Mouse (Mus musculus): ENCODE data around the gene Tmem25. TPM values are rescaled to one million over a fixed set of nuclear protein-coding genes. Genes with fewer than 3 reads are reported as not detected.

Tmem25 gene
- polyA plus RNA-seq, 1 experiment from 2014 or later = 7.5 TPM

DNA sequence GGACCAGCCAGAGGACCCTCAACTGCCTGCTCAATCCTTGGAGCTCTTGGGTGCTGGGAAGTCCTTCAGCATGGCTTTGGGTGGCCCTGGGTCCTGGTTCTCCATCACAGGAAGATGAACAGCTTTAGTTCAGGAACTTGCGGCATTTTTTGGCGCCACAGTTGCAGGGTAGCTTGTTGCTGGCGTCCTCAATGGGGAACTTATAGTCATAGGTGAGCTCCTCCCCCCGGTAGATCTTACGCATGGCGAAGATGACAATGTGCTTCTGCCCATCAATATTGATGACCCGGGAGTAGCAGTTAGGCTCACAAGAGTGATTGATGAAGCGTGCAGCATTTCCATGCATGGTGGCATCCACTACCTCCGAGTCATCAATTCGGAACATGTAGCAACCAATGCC lies 8.7 kb upstream of the Tmem25 start:
- H3K9me3 ChIP-seq = no peaks in the 10 kb centered on the region
- no peak overlapping the region for H3K27ac ChIP-seq (replicated peaks)
- no peak overlapping the region for H3K9ac ChIP-seq (replicated peaks)
- ATAC-seq (replicated peaks) = no peak
- H3K27me3 ChIP-seq = no peaks in the 10 kb centered on the region
- WGBS = 94% methylated on average over 10 of the region's 10 CpGs
- H3K4me2 ChIP-seq (replicated peaks) = no peak overlapping the region
- H3K4me3 ChIP-seq = no peak overlapping the region
- no peaks in the 10 kb centered on the region for H3K4me1 ChIP-seq
- H3K36me3 ChIP-seq = peaks cover 82% of the 10 kb centered on the region

GRCm38 (mm10) chr9:44807141-44807540 lies 8.0 kb upstream of the Tmem25 start:
- no peaks in the 10 kb centered on the region for H3K9me3 ChIP-seq
- H3K27ac ChIP-seq (replicated peaks) = no peak overlapping the region
- WGBS = 71% methylated on average over 5 of the region's 5 CpGs
- no peaks in the 10 kb centered on the region for H3K27me3 ChIP-seq
- H3K4me1 ChIP-seq = no peaks in the 10 kb centered on the region
- no peak overlapping the region for H3K4me3 ChIP-seq
- H3K4me2 ChIP-seq (replicated peaks) = no peak overlapping the region
- H3K36me3 ChIP-seq = peaks cover 76% of the 10 kb centered on the region
- ATAC-seq (replicated peaks) = no peak
- H3K9ac ChIP-seq (replicated peaks) = no peak overlapping the region

DNA sequence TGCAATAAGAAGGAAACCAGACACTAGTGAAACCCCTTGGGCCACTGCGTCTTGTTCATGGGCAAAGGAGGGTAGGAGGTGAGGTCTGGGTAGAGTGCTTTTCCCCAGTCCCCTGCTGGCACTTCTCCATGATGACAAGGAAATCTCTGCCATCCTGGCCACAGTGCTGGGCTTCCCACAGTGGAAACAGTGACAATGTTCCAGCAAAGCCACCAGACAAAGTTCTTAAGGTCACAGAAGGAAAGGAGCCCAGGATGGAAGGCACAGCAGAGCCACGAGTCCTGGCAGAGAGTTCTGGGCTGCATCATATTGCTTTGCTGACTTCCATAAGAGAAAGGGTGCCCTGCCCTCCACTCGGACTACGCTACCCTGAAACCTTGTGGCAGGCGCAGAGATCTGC lies 6.4 kb upstream of the Tmem25 start:
- H3K27ac ChIP-seq (replicated peaks) = no peak overlapping the region
- WGBS = 89% methylated on average over 5 of the region's 5 CpGs
- H3K4me1 ChIP-seq = no peaks in the 10 kb centered on the region
- ATAC-seq (replicated peaks) = no peak
- no peaks in the 10 kb centered on the region for H3K27me3 ChIP-seq
- H3K9ac ChIP-seq (replicated peaks) = no peak overlapping the region
- no peaks in the 10 kb centered on the region for H3K9me3 ChIP-seq
- H3K4me3 ChIP-seq = no peak overlapping the region
- peaks cover 60% of the 10 kb centered on the region for H3K36me3 ChIP-seq
- H3K4me2 ChIP-seq (replicated peaks) = no peak overlapping the region

DNA sequence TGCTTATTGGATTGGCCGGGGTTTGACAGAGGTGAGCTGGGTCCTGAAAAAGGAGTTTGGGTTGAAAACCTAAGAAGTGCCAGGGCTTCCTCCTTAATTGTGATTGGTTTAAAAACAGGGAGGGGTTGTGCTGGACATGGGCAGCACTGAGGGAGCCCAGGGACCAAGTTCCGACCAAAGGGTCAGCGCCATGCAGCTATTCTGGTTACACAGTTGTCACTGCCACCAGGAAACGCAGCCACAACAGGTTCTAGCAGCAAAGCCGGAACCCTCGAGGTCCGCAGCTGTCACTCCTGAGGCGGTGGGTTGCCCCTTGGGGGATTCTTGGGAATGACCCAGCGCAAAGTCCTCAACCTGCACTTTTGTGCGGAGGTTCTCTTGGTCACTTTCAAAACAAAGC lies 5.6 kb upstream of the Tmem25 start:
- no peak overlapping the region for H3K9ac ChIP-seq (replicated peaks)
- no peak overlapping the region for H3K27ac ChIP-seq (replicated peaks)
- H3K4me2 ChIP-seq (replicated peaks) = no peak overlapping the region
- no peaks in the 10 kb centered on the region for H3K9me3 ChIP-seq
- no peak overlapping the region for H3K4me3 ChIP-seq
- H3K27me3 ChIP-seq = no peaks in the 10 kb centered on the region
- ATAC-seq (replicated peaks) = no peak
- H3K36me3 ChIP-seq = peaks cover 51% of the 10 kb centered on the region
- peaks cover 6% of the 10 kb centered on the region for H3K4me1 ChIP-seq
- whole genome bisulfite sequencing = 89% methylated on average over 10 of the region's 10 CpGs

GRCm38 (mm10) chr9:44802808-44803450 lies 3.8 kb upstream of the Tmem25 start, which contains the start of gene Ttc36:
Gene Ttc36 (minus strand): TSS chr9:44803072.
- 74% methylated on average over 4 of the region's 4 CpGs for WGBS
- no peak for ATAC-seq (replicated peaks)

DNA sequence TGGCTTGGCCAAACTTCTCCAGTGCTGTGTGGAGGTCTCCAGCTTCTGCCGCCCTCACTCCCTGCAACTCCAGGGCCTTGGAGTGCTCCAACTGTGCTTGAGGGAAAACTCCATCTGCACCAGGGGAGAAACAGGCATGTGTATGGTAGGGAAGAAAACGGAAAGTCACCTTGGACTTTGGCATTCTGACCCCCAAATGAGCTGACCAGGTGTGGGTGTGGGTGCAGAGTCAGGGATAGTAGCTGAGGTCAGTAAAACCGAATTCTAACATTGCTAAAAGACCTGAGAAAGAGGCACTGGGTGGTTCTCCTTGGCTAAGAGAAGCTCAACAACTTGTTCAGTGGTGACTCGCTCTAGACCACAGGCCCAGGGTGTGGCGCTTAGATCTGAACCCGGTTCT lies 2.6 kb upstream of the Tmem25 start:
- Histone ChIP-seq H3K4me3 (no peak overlapping the region), H3K9me3 (no peaks in the 10 kb centered on the region), H3K27ac (replicated peaks) (no peak overlapping the region), H3K27me3 (no peaks in the 10 kb centered on the region), H3K36me3 (peaks cover 21% of the 10 kb centered on the region), H3K4me1 (peaks cover 20% of the 10 kb centered on the region), H3K4me2 (replicated peaks) (no peak overlapping the region), H3K9ac (replicated peaks) (no peak overlapping the region)
- no peak for ATAC-seq (replicated peaks)
- WGBS = 82% methylated on average over 6 of the region's 6 CpGs

More at GRCm38 (mm10) chr9:44802808-44803450, 3.8 kb upstream of the Tmem25 start, which contains the start of gene Ttc36:
- Histone ChIP-seq H3K27me3 (no peaks in the 10 kb centered on the region), H3K9ac (replicated peaks) (no peak within 1 kb of the TSS), H3K4me3 (no peak within 1 kb of the TSS), H3K9me3 (no peaks in the 10 kb centered on the region), H3K4me1 (peaks cover 20% of the 10 kb centered on the region), H3K4me2 (replicated peaks) (no peak within 1 kb of the TSS), H3K27ac (replicated peaks) (no peak within 1 kb of the TSS), H3K36me3 (peaks cover 34% of the 10 kb centered on the region)

DNA sequence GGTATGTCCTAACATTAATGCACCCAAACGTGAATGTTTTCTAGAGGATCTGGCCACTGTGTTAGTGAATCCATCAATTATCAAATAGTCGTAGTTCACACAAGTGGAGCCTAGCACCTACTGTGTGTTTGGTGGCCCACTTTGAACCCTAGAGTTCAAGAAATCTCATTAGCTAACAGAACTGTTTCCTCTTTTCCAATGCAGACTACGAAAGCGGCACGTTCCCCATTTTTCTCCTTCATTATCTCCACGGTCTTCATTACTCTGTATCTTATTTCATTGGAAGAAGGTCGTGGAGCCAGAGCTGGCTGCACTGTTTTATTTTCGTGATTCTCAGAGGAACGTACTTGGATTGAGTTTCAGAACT lies 834 bp upstream of the Tmem25 start:
- Histone ChIP-seq H3K4me3 (peak overlapping the region; percentile 84), H3K9ac (replicated peaks) (peak overlapping the region; percentile 60), H3K9me3 (no peaks in the 10 kb centered on the region), H3K36me3 (peaks cover 7% of the 10 kb centered on the region), H3K27ac (replicated peaks) (no peak overlapping the region), H3K4me1 (peaks cover 20% of the 10 kb centered on the region), H3K4me2 (replicated peaks) (peak overlapping the region; percentile 99), H3K27me3 (no peaks in the 10 kb centered on the region)
- ATAC-seq (replicated peaks) = no peak
- 38% methylated on average over 9 of the region's 9 CpGs for WGBS

DNA sequence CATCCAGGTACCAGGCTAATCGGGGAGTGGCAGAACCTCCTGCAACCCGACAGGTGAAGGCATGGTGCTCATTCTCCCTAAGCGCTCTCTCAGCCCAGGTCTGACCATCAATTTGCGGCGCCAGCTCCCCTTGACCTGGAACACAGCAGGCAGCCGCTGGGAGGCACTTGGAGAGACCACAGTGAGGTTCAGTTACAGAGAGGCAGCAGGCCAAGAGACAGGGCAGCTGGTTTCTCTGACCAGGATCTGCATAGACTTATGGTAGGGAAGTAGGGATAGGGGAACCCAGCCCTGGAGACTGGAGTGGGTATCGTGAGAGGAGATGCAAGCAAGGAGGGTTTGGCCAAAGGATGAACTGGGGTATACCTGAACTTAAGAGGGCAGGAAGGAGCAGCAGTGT lies 809 bp downstream of the Tmem25 start:
- Histone ChIP-seq H3K36me3 (no peaks in the 10 kb centered on the region), H3K9me3 (no peaks in the 10 kb centered on the region), H3K4me3 (peak overlapping the region; percentile 84), H3K4me1 (peaks cover 20% of the 10 kb centered on the region), H3K4me2 (replicated peaks) (peak overlapping the region; percentile 99), H3K27ac (replicated peaks) (no peak overlapping the region), H3K27me3 (no peaks in the 10 kb centered on the region), H3K9ac (replicated peaks) (peak overlapping the region; percentile 60; the same call in 1 of the 2 replicates)
- 46% methylated on average over 7 of the region's 7 CpGs for WGBS
- no peak for ATAC-seq (replicated peaks)

DNA sequence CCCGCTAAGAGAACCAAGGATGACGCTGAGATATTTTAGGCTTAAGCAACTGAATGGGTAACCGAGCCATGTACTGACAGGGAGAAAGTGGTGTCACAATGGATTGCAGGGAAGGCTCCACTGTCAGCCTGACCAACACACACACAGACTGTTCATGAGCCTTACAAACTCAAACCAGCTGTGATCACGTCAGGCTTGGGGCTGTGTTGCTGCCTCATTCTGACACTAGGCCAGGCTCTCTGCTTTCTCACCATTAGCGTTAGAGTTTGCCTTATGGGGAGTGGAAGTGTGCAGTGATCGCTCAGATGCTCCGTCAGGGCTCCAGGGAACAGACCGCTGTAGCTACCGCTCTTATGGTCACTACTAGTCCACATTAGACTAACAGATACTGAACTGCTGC lies 6.3 kb downstream of the Tmem25 start:
- Histone ChIP-seq H3K27ac (replicated peaks) (no peak overlapping the region), H3K4me3 (no peak overlapping the region), H3K9me3 (no peaks in the 10 kb centered on the region), H3K4me1 (no peaks in the 10 kb centered on the region), H3K27me3 (no peaks in the 10 kb centered on the region), H3K4me2 (replicated peaks) (no peak overlapping the region), H3K9ac (replicated peaks) (no peak overlapping the region), H3K36me3 (peaks cover 49% of the 10 kb centered on the region)
- WGBS = 78% methylated on average over 9 of the region's 9 CpGs
- ATAC-seq (replicated peaks) = no peak

DNA sequence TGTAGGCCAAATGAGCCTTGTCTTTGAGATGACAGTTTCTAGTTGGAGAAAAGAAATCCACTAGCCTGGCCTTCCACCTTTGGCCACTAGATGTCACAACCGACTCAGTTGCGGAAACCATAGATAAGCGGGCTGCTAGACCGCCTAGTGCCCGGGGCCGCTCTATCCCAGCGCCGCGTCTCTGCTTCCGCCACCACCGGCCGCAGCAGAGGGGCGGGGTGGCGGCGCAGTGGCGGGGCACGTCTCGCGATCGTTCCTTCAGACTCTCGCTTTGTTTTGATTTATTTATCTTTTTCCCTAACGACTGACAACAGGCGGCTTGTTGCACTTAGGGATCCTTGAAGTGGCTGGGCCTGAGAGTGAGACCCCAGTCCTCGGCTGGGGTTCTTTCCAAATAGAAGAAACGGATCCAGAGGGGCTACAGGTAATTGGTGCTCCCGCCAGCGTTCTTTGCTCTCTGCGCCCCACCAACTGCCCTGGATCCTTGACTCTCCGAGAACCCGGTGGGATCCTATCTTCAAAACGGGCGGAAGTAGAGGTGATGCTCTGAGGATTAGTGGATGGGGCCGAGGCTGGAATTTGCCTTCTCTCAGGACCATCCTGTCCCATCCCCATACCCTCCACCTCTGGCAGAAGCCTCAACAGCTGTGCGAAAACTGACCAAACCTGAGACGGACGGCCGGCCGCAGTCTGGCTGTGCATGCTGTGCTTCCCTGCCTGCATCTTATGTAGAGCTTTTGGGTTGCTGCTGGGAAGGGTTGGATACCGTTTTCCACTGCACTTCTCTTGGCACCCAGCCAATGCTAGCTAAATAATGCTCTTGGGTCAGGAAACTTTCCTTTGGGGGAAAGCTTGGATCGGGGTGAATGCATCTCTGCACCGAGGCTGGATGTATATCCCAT lies 26.1 kb downstream of the Tmem25 start:
- H3K27ac ChIP-seq (replicated peaks) = peak overlapping the region; percentile 80
- ATAC-seq (replicated peaks) = peak; percentile 99
- peak overlapping the region; percentile 75 for H3K9ac ChIP-seq (replicated peaks)
- under 1% methylated on average over 41 of the region's 41 CpGs for WGBS
- no peaks in the 10 kb centered on the region for H3K27me3 ChIP-seq
- H3K4me1 ChIP-seq = peaks cover 21% of the 10 kb centered on the region
- H3K4me2 ChIP-seq (replicated peaks) = peak overlapping the region; percentile 86
- H3K4me3 ChIP-seq = peak overlapping the region; percentile 78
- peaks cover 5% of the 10 kb centered on the region; the same call in 1 of the 2 replicates for H3K36me3 ChIP-seq
- no peaks in the 10 kb centered on the region for H3K9me3 ChIP-seq

GRCm38 (mm10) chr9:44772392-44772749 lies 26.7 kb downstream of the Tmem25 start:
- Histone ChIP-seq H3K4me3 (peak overlapping the region; percentile 78), H3K27ac (replicated peaks) (peak overlapping the region; percentile 80), H3K4me1 (peaks cover 21% of the 10 kb centered on the region), H3K4me2 (replicated peaks) (no peak overlapping the region), H3K9ac (replicated peaks) (no peak overlapping the region), H3K36me3 (peaks cover 5% of the 10 kb centered on the region; the same call in 1 of the 2 replicates), H3K9me3 (no peaks in the 10 kb centered on the region), H3K27me3 (no peaks in the 10 kb centered on the region)
- ATAC-seq (replicated peaks) = no peak
- WGBS = 30% methylated on average over 5 of the region's 5 CpGs

- peaks cover 5% of the 10 kb centered on the region; the same call in 1 of the 2 replicates for H3K36me3 ChIP-seq
- H3K9me3 ChIP-seq = no peaks in the 10 kb centered on the region
- H3K4me1 ChIP-seq = peaks cover 27% of the 10 kb centered on the region
- no peaks in the 10 kb centered on the region for H3K27me3 ChIP-seq
- WGBS = 93% methylated on average over 5 of the region's 5 CpGs
- H3K4me3 ChIP-seq = no peak overlapping the region
- no peak overlapping the region for H3K9ac ChIP-seq (replicated peaks)
- H3K27ac ChIP-seq (replicated peaks) = no peak overlapping the region
- no peak overlapping the region for H3K4me2 ChIP-seq (replicated peaks)
- ATAC-seq (replicated peaks) = no peak
Observed at GRCm38 (mm10) chr9:44771376-44771775, 27.7 kb downstream of the Tmem25 start.
